Mouse (Mus musculus) small intestine, adult 2 months (tissue): Measurements from ENCODE around the gene Gm5148. TPM values are rescaled to one million over a fixed set of nuclear protein-coding genes. Genes with fewer than 3 reads are reported as not detected.

Experiments
- H3K27ac ChIP-seq: fragments of 200-500 bp; 2 replicates; pipeline ENCODE4 v1.5.1; 2012; ENCODE audit warnings: low read depth, low read length, control low read depth, inconsistent platforms; ENCODE audit not compliant: insufficient read depth
- H3K27me3 ChIP-seq: fragments of 200-500 bp; 2 replicates; pipeline ENCODE4 v1.6.1; 2012; ENCODE audit warnings: mild to moderate bottlenecking, moderate library complexity, low read length, inconsistent platforms; ENCODE audit not compliant: control insufficient read depth, insufficient read depth
- H3K36me3 ChIP-seq: fragments of 200-500 bp; 2 replicates; pipeline ENCODE4 v1.6.1; 2012; ENCODE audit warnings: mild to moderate bottlenecking, low read length, control low read depth, inconsistent platforms; ENCODE audit not compliant: control insufficient read depth, insufficient read depth
- H3K4me1 ChIP-seq: fragments of 200-500 bp; 2 replicates; pipeline ENCODE4 v1.6.1; 2012; ENCODE audit warnings: low read length, inconsistent platforms, mixed read lengths; ENCODE audit not compliant: control insufficient read depth, insufficient read depth, insufficient read length
- H3K4me3 ChIP-seq: fragments of 200-500 bp; 2 replicates; pipeline ENCODE4 v1.5.1; 2012; ENCODE audit warnings: low read depth, mild to moderate bottlenecking, control low read depth, inconsistent platforms, low read length, moderate library complexity
- CTCF ChIP-seq: fragments of 200-500 bp; IDR thresholded peaks from 2 replicates; pipeline ENCODE4 v1.5.1; 2012; ENCODE audit warnings: low read depth, mild to moderate bottlenecking, control low read depth, inconsistent platforms, low read length, moderate library complexity, mixed read lengths; ENCODE audit not compliant: insufficient replicate concordance, insufficient read length; ENCODE audit errors: extremely low read depth
- POLR2A ChIP-seq: fragments of 200-500 bp; IDR thresholded peaks from 2 replicates; pipeline ENCODE4 v1.6.1; 2012; ENCODE audit warnings: low read depth, mild to moderate bottlenecking, control low read depth, inconsistent platforms, low read length, moderate library complexity
- WGBS: fragments of 180-500 bp; shearing (Covaris S2); methylation state at CpG from one replicate; pipeline ENCODE4 v1.1.7; 2018; 5-methylcytosine and 5-hydroxymethylcytosine counted together
- polyA plus RNA-seq: library from polyadenylated mRNA; depleted of rRNA; stranded (reverse); fragments of >200 nt; gene quantifications from 2 replicates; pipeline ENCODE4 v1.2.3, GENCODE M21; 2012

Gene Gm5148
- polyA plus RNA-seq, 1 experiment, result 1.7 TPM

DNA sequence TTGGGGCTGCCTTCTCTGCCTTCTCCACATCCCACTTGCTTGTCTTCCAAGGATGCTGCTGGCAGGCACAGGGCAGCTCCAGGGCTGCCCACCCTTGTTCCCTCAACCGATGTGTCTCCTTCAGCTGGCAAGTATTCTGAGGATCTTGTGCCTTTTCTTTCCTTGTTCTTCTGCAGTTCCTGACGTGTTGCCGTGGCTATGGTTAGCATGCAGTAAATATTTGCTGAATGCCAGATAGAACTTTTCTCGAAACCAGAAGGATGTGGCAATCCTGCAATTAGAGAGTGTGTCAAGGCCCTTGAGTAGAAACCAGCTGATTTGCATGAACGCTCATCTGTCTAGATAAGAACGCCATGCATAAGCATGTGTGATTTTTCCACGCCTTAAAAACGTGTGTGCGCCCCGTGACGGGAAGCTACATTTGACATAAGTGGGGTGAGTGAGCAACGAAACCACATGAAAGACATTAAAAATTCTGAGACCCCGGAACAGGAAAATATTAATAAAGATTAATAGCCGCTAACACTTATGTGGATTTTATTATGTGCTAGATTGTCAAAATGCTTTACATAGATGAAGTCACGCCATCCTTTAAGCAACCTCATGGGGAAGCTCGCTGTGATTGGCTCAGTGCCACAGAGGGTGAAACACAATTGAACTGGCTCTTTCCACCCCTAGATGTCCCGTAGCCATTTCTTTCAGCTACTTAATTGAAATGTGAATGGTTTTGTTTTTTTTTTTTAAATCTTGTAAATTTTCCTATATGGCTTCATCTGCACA is 14.1 kb upstream of the Gm5148 start:
- Histone ChIP-seq H3K4me1 (peaks cover 2% of the 10 kb centered on the region; the same call in 1 of the 2 replicates), H3K27me3 (no peaks in the 10 kb centered on the region), H3K27ac (no peak overlapping the region), H3K36me3 (no peaks in the 10 kb centered on the region), H3K4me3 (no peak overlapping the region)
- 72% methylated on average over 17 of the region's 17 CpGs for WGBS
- no peak for TF ChIP-seq CTCF
- no peak for TF ChIP-seq POLR2A

DNA sequence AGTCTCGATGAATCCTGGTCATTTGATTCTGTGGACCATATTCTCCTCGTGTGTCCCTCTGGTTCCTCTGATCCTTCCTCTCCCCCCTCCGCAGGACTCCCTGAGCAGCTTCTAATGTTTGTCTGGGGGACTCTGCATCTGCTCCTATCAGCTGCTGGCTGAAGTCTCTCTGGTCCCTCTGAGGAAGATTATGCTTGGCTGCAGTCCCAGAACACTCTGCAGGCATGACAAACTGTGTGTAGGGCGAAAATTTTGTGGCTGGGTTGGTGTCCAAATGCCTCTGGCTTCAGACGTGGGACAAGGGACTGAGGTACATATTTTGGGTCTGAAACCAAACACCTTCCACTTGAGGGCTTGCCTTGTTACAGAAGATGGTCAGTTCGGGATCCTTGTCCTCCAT is 13.1 kb upstream of the Gm5148 start:
- TF ChIP-seq CTCF (no peak), POLR2A (no peak)
- H3K27ac ChIP-seq, result no peak overlapping the region
- H3K4me1 ChIP-seq, result peaks cover 2% of the 10 kb centered on the region; the same call in 1 of the 2 replicates
- no peaks in the 10 kb centered on the region for H3K36me3 ChIP-seq
- no peaks in the 10 kb centered on the region for H3K27me3 ChIP-seq
- 34% methylated on average over 6 of the region's 6 CpGs for WGBS
- H3K4me3 ChIP-seq, result no peak overlapping the region

DNA sequence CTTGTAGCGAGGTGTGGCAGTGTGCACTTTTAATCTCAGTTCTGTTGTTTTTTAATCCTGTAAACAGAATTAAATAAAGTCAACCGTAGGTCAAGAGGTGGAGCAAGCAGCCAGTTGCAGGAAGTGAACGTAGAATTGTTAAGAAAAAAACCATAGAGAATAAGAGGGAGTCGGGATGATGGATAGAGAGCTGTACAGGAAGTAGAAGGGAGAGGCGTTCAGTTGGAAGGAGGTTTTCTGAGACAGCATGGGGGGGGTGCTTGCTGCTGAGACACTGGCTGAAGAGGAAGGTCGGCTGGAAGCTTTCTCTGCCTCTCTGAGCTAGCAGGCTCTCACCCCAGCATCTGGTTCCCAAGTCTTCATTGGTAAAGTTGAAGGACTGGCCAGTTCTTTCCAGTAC is 10.9 kb upstream of the Gm5148 start:
- Histone ChIP-seq H3K27me3 (no peaks in the 10 kb centered on the region), H3K36me3 (no peaks in the 10 kb centered on the region), H3K4me3 (no peak overlapping the region), H3K27ac (no peak overlapping the region), H3K4me1 (peaks cover 2% of the 10 kb centered on the region; the same call in 1 of the 2 replicates)
- TF ChIP-seq CTCF (no peak), POLR2A (no peak)
- WGBS, result 62% methylated on average over 6 of the region's 6 CpGs

GRCm38 (mm10) chr3:37729142-37729541 is 4.9 kb upstream of the Gm5148 start:
- Histone ChIP-seq H3K36me3 (no peaks in the 10 kb centered on the region), H3K4me1 (peaks cover 25% of the 10 kb centered on the region), H3K27me3 (no peaks in the 10 kb centered on the region), H3K27ac (no peak overlapping the region), H3K4me3 (no peak overlapping the region)
- TF ChIP-seq CTCF (no peak), POLR2A (no peak)
- 9% methylated on average over 4 of the region's 4 CpGs for WGBS

GRCm38 (mm10) chr3:37728112-37729100 is 4.1 kb upstream of the Gm5148 start:
- Histone ChIP-seq H3K36me3 (no peaks in the 10 kb centered on the region), H3K4me1 (peaks cover 25% of the 10 kb centered on the region), H3K27ac (no peak overlapping the region), H3K27me3 (no peaks in the 10 kb centered on the region), H3K4me3 (no peak overlapping the region)
- TF ChIP-seq POLR2A, result no peak
- no peak for TF ChIP-seq CTCF
- 38% methylated on average over 9 of the region's 9 CpGs for WGBS

DNA sequence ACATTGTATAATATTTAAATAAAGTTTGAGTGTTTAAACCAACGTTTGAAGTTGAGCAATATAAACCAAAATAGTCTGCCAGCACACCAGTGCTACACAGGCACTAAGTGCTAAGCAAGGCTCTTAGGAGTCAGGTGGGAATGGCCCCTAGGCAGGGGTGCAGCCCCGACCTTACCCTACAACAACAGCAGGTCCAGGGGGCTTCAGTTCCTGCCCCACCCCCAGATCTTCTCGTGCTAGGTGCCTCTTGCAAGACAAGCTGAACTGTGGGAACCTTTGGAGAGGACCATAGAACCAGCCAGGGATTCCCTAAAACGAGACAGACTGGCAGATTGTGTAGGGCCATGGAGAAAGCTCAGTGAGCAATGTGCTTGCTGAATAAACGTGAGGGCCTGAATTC is 3.1 kb upstream of the Gm5148 start:
- TF ChIP-seq CTCF (no peak), POLR2A (no peak)
- Histone ChIP-seq H3K4me1 (peaks cover 29% of the 10 kb centered on the region), H3K27ac (no peak overlapping the region), H3K4me3 (no peak overlapping the region), H3K36me3 (no peaks in the 10 kb centered on the region), H3K27me3 (no peaks in the 10 kb centered on the region)
- 74% methylated on average over 5 of the region's 5 CpGs for WGBS
